Mouse (Mus musculus): ENCODE results near the gene Clvs2.

- TF ChIP-seq POLR2A (IDR thresholded peaks at IDR 0.05; ENCODE audit: borderline replicate concordance, extremely low read depth, insufficient read depth, insufficient read length, poor library complexity, severe bottlenecking) (no peak), CTCF (IDR thresholded peaks at IDR 0.05; ENCODE audit: borderline replicate concordance, extremely low read depth, insufficient read depth, insufficient read length) (no peak)
These were observed 11.4 kb downstream of the Clvs2 start for GRCm38 (mm10) chr10:33613197-33613596.
